Mouse (Mus musculus): Measurements from ENCODE around the gene Hspa4l.
"Not testable (repeated sequence)": the region's sequence is repeated elsewhere in the genome, so short reads cannot be mapped to it uniquely, and the experiment has no call there.

The Hspa4l gene

DNA sequence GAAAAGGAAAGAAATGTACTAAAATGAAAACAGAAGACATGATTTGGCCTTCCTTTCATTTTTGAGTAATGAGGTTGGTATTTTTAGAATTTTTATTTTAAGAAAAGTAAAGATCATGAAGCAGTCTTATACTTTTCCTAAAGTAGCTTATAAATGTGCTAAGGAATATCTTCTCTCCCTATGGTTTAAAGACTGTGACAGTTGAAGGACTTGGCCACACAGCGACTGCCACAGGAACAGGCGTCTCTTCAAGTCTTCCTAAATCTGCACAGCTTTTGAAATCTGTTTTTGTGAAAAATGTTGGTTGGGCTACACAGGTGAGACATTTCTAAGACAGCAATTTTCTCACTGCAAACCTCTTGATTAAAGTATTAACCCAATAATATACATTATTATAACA, 69.0 kb downstream of the Hspa4l start:
- no peak for DNase-seq (ENCODE audit: low spot score in 2 of 2)

DNA sequence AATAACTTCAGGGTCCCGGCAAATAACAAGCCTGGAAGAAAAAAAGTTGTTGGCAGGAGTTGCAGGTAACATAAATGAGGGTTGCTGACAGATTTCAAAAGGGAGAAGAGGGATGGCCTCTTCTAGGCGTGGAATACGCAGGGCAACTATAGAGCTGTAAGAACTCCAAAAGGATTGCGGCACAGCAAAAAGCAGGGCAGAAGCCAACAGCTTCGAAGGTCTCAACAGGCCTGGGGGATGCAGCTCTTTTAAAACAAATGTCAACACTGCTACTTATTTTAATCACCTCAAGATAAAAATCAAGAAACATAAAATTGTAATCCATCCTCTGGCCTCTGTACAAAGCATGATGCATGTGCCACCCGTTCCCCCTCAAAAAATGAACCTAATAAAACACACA, 101.2 kb downstream of the Hspa4l start:
- not testable (repeated sequence) for DNase-seq (ENCODE audit: low spot score in 2 of 2)

Data from frontal cortex, postnatal 10 days (tissue).